In genomic region chr5:142911629-142912028, GRCm38 (mm10) we compare ENCODE assay signal across 16 mouse cellular contexts. TPM values are rescaled to one million over a fixed set of nuclear protein-coding genes. Genes with fewer than 3 reads are reported as not detected.
DNase-seq lines count a peak whose midpoint lies in the region; ATAC-seq and TF ChIP-seq lines count a peak whose summit lies in the region.
"Had no signal": no experiment of that assay in that cellular context is flagged by ENCODE, and none has a peak within 500 bp of the region (broad histone marks: within the 10 kb centered on the region; RNA-seq: fewer than 3 reads in every experiment).

No protein-coding gene starts in this region.

- H3K9me3 ChIP-seq in lung, postnatal 0 days (ENCODE audit: low read length): no peaks in the 10 kb centered on the region
- no peaks in the 10 kb centered on the region for H3K9me3 ChIP-seq in intestine, embryonic 15.5 days
- H3K9me3 ChIP-seq: forebrain, embryonic 15.5 days; heart, embryonic 13.5 days; limb, embryonic 12.5 days had no signal

- H3K4me1 ChIP-seq in lung, postnatal 0 days (ENCODE audit: insufficient read depth, low read depth, low read length): peaks cover 34% of the 10 kb centered on the region
- H3K4me1 ChIP-seq in lung, adult 2 months (ENCODE audit: control insufficient read depth, insufficient read depth, low read length): peaks cover 26% of the 10 kb centered on the region
- peaks cover 45% of the 10 kb centered on the region for H3K4me1 ChIP-seq in intestine, embryonic 15.5 days (replicated peaks)
- peaks cover 47% of the 10 kb centered on the region; the same call in 1 of the 2 replicates for H3K4me1 ChIP-seq in small intestine, adult 2 months (ENCODE audit: control insufficient read depth, insufficient read depth, insufficient read length, low read length)

- TF ChIP-seq POLR2A in lung, adult 2 months (IDR thresholded peaks at IDR 0.05; ENCODE audit: borderline replicate concordance, extremely low read depth, low read depth, low read length): no peak
- TF ChIP-seq POLR2A in small intestine, adult 2 months (IDR thresholded peaks at IDR 0.05; ENCODE audit: low read depth, low read length): no peak

- no peak for TF ChIP-seq CTCF in lung, postnatal 0 days (IDR thresholded peaks at IDR 0.05)
- TF ChIP-seq CTCF in lung, adult 2 months (IDR thresholded peaks at IDR 0.05; ENCODE audit: insufficient read depth, low read length): no peak
- TF ChIP-seq CTCF in small intestine, adult 2 months (IDR thresholded peaks at IDR 0.05; ENCODE audit: extremely low read depth, insufficient read length, insufficient replicate concordance, low read depth, low read length): no peak

- no peaks in the 10 kb centered on the region for H3K27me3 ChIP-seq in lung, postnatal 0 days (replicated peaks; ENCODE audit: insufficient read depth, low read length)
- H3K27me3 ChIP-seq in intestine, embryonic 15.5 days (replicated peaks): no peaks in the 10 kb centered on the region
- no peaks in the 10 kb centered on the region for H3K27me3 ChIP-seq in small intestine, adult 2 months (ENCODE audit: control insufficient read depth, insufficient read depth, low read length)
- H3K27me3 ChIP-seq: forebrain, embryonic 15.5 days; heart, embryonic 13.5 days; limb, embryonic 12.5 days had no signal

- WGBS in lung, postnatal 0 days: 85% methylated on average over 2 of the region's 2 CpGs
- WGBS in lung, adult 2 months: 84% methylated on average over 2 of the region's 2 CpGs
- 74% methylated on average over 2 of the region's 2 CpGs for WGBS in intestine, embryonic 15.5 days
- WGBS in small intestine, adult 2 months: 61% methylated on average over 2 of the region's 2 CpGs

- H3K36me3 ChIP-seq in lung, postnatal 0 days (ENCODE audit: insufficient read depth, low read length): no peaks in the 10 kb centered on the region
- no peaks in the 10 kb centered on the region for H3K36me3 ChIP-seq in intestine, embryonic 15.5 days
- H3K36me3 ChIP-seq in small intestine, adult 2 months (ENCODE audit: control insufficient read depth, insufficient read depth, low read length): no peaks in the 10 kb centered on the region
- H3K36me3 ChIP-seq: forebrain, embryonic 15.5 days; heart, embryonic 13.5 days; limb, embryonic 12.5 days had no signal

- ATAC-seq in lung, postnatal 0 days: no peak
- ATAC-seq in intestine, embryonic 15.5 days: no peak
- ATAC-seq in erythroid progenitor cell, adult 5-6 weeks (replicated peaks; ENCODE audit: low FRiP score, poor library complexity, severe bottlenecking): no peak
- ATAC-seq: CD4-positive, CD25-positive, alpha-beta regulatory T cell, adult 4 months; forebrain, embryonic 15.5 days; midbrain, embryonic 16.5 days had no signal

- H3K4me2 ChIP-seq in lung, postnatal 0 days (replicated peaks; ENCODE audit: low read depth, low read length): no peak overlapping the region
- H3K4me2 ChIP-seq in intestine, embryonic 15.5 days (replicated peaks): no peak overlapping the region
- H3K4me2 ChIP-seq: forebrain, embryonic 15.5 days; heart, embryonic 13.5 days; limb, embryonic 12.5 days had no signal

- no peak overlapping the region for H3K4me3 ChIP-seq in lung, postnatal 0 days (ENCODE audit: low read depth, low read length)
- no peak overlapping the region for H3K4me3 ChIP-seq in lung, adult 2 months (replicated peaks; ENCODE audit: extremely low read depth, low read depth, low read length)
- H3K4me3 ChIP-seq in intestine, embryonic 15.5 days (replicated peaks): no peak overlapping the region
- no peak overlapping the region for H3K4me3 ChIP-seq in small intestine, adult 2 months (ENCODE audit: low read depth, low read length)
- H3K4me3 ChIP-seq: erythroblast, embryonic 14.5 days; forebrain, embryonic 15.5 days; heart, embryonic 13.5 days; limb, embryonic 12.5 days had no signal

- TF ChIP-seq EP300 in lung, postnatal 0 days (IDR thresholded peaks at IDR 0.05): no peak

- H3K27ac ChIP-seq in lung, postnatal 0 days (ENCODE audit: low read length): 0 out of 2 replicates have a peak overlapping the region, but pooled peaks have one; percentile 5
- H3K27ac ChIP-seq in intestine, embryonic 15.5 days: peak overlapping the region; percentile 23; the same call in 1 of the 2 replicates
- H3K27ac ChIP-seq in small intestine, adult 2 months (ENCODE audit: insufficient read depth, low read depth, low read length): peak overlapping the region; percentile 93
- H3K27ac ChIP-seq: forebrain, embryonic 15.5 days; heart, embryonic 13.5 days; limb, embryonic 12.5 days had no signal

- no peak overlapping the region for H3K9ac ChIP-seq in lung, postnatal 0 days (replicated peaks; ENCODE audit: low read depth)
- H3K9ac ChIP-seq in intestine, embryonic 15.5 days: no peak overlapping the region
- H3K9ac ChIP-seq: forebrain, embryonic 15.5 days; heart, embryonic 13.5 days; limb, embryonic 12.5 days had no signal

- no peak for DNase-seq in lung, postnatal 0 days (ENCODE audit: low spot score)
- DNase-seq in lung, adult 2 months: no peak
- peak; percentile 76 for DNase-seq in ES-CJ7 (ENCODE audit: low read depth, low spot score)
- no peak for DNase-seq in embryo, embryonic 9.5 days (ENCODE audit: extremely low spot score)
- DNase-seq: cerebellum, postnatal 14 days; kidney, postnatal 14 days had no signal

RNA-seq across cellular contexts. Expression of gene Actb, which starts 5.1 kb away (rescaled TPM):
- 18,716 and 19,008 TPM in 2 replicates for polyA plus RNA-seq in lung, postnatal 0 days (2015; fragmentation: Nextera tagmentation; extraction: Ambion mirVana)
- 5,708 and 6,451 TPM in 2 replicates for polyA plus RNA-seq in lung, adult 2 months (2012; rRNA removed)
- 14,579 and 17,104 TPM in 2 replicates for polyA plus RNA-seq in intestine, embryonic 15.5 days (2015; fragmentation: Nextera tagmentation; extraction: Ambion mirVana)
- 4,701 and 11,894 TPM in 2 replicates for polyA plus RNA-seq in small intestine, adult 2 months (2012; rRNA removed)
- total RNA-seq in erythroid progenitor cell, adult 5-6 weeks (2015; ENCODE audit: low replicate concordance): 4,902 and 5,552 TPM in 2 replicates
- 1,509 and 1,723 TPM in 2 replicates for total RNA-seq in erythroid progenitor cell, adult 5-6 weeks (2017; ENCODE audit: low replicate concordance)

RNA-seq across cellular contexts. Expression of gene Fbxl18, which starts 16.4 kb away (rescaled TPM):
- polyA plus RNA-seq in lung, postnatal 0 days (2015; fragmentation: Nextera tagmentation; extraction: Ambion mirVana): 6.3 and 7.9 TPM in 2 replicates
- polyA plus RNA-seq in lung, adult 2 months (2012; rRNA removed): 21.3 and 22.5 TPM in 2 replicates
- polyA plus RNA-seq in intestine, embryonic 15.5 days (2015; fragmentation: Nextera tagmentation; extraction: Ambion mirVana): 11.1 and 11.4 TPM in 2 replicates
- polyA plus RNA-seq in small intestine, adult 2 months (2012; rRNA removed): 17.0 and 28.4 TPM in 2 replicates
- 0.42 and 4.0 TPM in 2 replicates for total RNA-seq in erythroid progenitor cell, adult 5-6 weeks (2015; ENCODE audit: low replicate concordance)
- 2.4 and 2.7 TPM in 2 replicates for total RNA-seq in erythroid progenitor cell, adult 5-6 weeks (2017; ENCODE audit: low replicate concordance)

RNA-seq across cellular contexts. Expression of gene Fscn1, which starts 48.5 kb away (rescaled TPM):
- polyA plus RNA-seq in lung, postnatal 0 days (2015; fragmentation: Nextera tagmentation; extraction: Ambion mirVana): 69.1 and 81.4 TPM in 2 replicates
- 21.0 and 26.3 TPM in 2 replicates for polyA plus RNA-seq in lung, adult 2 months (2012; rRNA removed)
- polyA plus RNA-seq in intestine, embryonic 15.5 days (2015; fragmentation: Nextera tagmentation; extraction: Ambion mirVana): 140 and 170 TPM in 2 replicates
- polyA plus RNA-seq in small intestine, adult 2 months (2012; rRNA removed): 12.3 and 15.0 TPM in 2 replicates
- 0.84 TPM in 1 of 2 replicates, not detected in the other for total RNA-seq in erythroid progenitor cell, adult 5-6 weeks (2015; ENCODE audit: low replicate concordance)
- 5.1 TPM in 1 of 2 replicates, not detected in the other for total RNA-seq in erythroid progenitor cell, adult 5-6 weeks (2017; ENCODE audit: low replicate concordance)
- total RNA-seq: megakaryocyte-erythroid progenitor cell, adult 5-6 weeks had no signal

Comparison
In these comparisons a context has a peak if more than half of its experiments do, and no peak if none do; other contexts are left out.
1. H3K27ac ChIP-seq: peak in every context shown above with its lines; median percentile 93 in small intestine, adult 2 months; 23 in intestine, embryonic 15.5 days; 5 in lung, postnatal 0 days.